Mouse (Mus musculus): ENCODE measurements around the gene Mettl26.

Mettl26 gene

DNA sequence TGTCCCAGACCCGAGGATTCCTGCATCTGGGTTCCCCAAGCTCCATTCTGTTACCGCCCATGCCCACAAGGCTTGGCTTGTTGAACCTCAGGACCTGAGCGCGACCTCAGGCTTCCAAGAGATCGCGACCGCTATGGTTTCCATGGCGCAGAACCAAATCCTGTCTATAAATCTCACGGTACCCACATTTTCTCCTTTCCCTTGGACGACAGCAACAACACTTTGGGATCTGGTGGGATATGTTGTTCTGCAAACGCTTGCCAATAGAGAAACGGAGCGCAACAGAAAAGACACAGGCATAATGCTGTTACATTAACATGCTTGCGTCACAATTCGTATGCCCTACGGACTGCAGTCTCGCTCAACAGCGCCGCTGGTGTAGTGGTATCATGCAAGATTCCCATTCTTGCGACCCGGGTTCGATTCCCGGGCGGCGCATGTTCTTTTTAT lies at the start of gene Mettl26:
Mettl26 (plus strand) TSS at position 354 of the 450 bp plus-strand sequence.
- peak; percentile 94 for DNase-seq (ENCODE audit: low spot score)

DNA sequence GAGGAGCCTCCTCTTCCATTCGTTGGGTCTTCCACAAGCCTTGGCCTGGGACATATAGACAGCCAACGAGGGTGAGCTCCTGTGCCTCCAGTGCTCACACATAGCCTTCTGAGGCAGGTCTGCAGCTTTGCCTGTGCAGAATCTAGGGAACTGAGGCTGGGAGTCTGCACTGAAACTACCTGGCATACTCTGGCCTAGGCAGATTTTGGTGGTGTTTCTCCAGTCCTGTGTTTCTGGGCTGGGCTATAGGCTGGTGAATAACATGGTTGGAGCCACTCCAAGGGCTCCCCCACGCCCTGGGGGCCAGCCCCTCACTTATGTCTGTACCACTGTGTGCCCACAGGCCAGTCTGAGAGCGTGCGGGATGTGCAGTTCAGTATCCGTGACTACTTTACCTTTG lies 49.6 kb upstream of the Mettl26 start:
- no peak for DNase-seq (ENCODE audit: low spot score)

DNA sequence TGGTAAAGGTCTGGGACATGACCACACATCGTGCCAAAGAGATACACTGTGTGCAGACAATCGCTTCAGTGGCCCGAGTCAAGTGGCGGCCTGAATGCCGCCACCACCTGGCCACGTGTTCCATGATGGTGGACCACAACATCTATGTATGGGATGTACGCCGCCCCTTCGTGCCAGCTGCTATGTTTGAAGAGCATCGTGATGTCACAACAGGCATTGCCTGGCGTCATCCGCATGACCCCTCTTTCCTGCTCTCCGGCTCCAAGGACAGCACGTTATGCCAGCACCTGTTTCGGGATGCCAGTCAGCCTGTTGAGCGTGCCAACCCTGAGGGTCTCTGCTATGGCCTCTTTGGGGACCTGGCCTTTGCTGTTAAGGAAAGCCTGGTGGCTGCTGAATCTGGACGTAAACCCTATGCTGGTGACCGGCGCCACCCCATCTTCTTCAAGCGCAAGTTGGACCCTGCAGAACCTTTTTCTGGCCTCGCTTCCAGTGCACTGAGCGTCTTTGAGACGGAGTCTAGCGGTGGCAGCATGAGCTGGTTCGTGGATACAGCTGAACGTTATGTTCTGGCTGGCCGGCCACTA lies 48.8 kb upstream of the Mettl26 start:
- DNase-seq (ENCODE audit: low spot score) = no peak

DNA sequence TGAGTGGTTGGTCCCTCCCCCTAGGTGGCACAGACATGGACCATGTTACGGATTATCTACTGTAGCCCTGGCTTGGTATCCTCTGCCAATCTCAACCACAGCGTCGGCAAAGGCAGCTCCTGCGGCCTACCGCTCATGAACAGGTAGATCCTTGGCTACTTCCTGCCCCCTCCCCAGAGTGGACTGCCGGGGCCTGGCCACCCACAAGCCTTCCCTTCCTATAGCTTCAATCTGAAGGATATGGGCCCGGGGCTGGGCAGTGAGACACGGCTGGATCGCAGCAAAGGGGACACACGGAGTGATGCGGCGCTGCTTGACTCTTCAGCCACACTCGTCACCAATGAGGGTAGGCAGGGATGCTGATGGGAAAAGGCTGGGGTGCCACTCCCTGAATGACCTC lies 47.9 kb upstream of the Mettl26 start:
- DNase-seq (ENCODE audit: low spot score) = no peak

DNA sequence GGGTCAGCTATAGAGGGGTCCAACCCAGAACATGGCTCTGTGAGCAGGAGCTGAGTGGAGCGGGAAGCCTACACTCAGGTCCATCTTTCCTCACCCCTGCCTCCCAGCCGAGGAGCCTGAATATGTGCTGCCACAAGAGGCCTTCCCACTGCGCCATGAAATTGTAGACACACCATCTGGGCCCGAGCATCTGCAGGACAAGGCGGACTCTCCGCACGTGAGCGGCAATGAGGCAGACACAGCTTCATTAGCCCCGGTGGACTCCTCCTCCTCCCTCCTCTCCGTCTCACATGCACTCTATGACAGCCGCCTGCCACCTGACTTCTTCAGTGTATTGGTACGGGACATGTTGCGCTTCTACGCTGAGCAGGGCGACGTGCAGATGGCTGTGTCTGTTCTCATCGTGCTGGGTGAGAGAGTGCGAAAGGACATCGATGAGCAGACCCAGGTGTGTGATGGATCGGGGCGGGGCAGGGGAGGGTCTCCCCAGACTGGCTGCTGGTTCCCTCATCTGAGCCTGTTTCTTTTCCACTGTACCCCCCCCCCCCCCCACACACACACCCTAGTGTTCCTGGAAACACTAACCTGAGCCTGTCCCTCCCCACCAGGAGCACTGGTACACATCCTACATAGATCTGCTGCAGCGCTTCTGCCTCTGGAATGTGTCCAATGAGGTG lies 47.2 kb upstream of the Mettl26 start:
- DNase-seq (ENCODE audit: low spot score) = no peak

DNA sequence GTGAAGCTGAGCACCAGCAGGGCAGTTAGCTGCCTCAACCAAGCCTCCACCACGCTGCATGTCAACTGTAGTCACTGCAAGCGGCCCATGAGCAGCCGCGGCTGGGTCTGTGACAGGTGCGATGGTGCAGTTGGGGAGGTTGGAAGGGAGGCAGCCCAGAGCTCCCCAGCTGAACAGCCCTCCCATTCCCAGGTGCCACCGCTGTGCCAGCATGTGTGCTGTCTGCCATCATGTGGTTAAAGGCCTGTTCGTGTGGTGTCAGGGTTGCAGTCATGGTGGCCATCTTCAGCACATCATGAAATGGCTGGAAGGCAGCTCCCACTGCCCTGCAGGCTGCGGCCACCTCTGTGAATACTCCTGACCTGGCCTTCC lies 46.7 kb upstream of the Mettl26 start:
- no peak for DNase-seq (ENCODE audit: low spot score)

DNA sequence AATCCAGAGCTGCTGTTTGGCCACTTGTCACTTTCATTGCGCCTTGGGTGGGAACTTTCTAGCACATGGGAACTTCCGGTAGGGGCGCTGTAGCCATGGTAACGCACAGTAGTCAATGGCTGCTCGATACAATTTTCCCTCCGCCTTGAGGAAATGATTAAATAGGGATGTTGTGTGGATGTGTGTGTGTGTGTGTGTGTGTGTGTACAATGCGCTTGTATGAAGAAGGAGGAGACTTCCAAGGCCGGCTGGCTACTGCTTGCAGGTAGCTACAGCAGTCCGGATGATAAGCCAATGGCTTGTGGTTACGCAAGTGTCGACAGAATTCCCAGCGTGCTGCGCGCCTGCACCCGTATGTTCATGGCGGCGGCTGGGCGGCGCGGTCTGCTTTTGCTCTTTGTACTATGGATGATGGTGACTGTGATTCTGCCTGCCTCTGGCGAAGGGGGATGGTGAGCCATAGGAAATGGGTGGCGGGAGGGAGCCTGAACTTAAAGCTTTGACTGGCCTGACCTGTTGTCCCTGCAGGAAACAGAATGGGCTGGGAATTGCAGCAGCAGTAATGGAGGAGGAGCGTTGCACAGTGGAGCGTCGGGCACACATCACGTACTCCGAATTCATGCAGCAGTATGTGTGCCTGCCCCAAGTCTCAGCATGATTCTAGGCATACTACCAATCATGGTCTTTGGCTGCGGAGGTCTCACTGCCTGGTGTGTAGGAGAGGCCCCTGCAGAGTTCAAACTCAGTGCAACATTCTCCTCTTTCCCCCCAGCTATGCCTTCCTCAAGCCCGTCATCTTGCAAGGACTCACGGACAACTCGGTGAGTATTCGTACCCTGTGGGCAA lies 45.9 kb upstream of the Mettl26 start, which contains the start of gene Jmjd8:
Jmjd8 (plus strand) TSS at position 156 of the 846 bp plus-strand sequence.
- DNase-seq (ENCODE audit: low spot score) = peak; percentile 73

DNA sequence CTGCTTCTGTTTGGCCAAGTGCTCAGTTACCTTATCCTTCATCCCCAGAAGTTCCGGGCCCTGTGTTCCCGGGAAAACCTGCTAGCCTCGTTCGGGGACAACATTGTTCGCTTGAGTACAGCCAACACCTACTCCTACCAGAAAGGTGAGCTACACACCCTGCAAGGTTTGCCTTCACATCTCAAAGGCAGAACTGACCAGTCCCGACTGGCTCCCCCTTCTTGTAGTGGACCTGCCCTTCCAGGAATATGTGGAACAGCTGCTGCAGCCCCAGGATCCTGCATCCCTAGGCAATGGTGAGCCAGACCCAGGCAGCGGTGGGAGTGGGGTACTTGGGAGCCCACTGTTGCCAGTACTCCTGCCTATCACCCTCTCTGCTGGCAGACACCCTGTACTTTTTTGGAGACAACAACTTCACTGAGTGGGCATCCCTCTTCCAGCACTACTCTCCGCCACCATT lies 45.3 kb upstream of the Mettl26 start:
- DNase-seq (ENCODE audit: low spot score) = no peak

DNA sequence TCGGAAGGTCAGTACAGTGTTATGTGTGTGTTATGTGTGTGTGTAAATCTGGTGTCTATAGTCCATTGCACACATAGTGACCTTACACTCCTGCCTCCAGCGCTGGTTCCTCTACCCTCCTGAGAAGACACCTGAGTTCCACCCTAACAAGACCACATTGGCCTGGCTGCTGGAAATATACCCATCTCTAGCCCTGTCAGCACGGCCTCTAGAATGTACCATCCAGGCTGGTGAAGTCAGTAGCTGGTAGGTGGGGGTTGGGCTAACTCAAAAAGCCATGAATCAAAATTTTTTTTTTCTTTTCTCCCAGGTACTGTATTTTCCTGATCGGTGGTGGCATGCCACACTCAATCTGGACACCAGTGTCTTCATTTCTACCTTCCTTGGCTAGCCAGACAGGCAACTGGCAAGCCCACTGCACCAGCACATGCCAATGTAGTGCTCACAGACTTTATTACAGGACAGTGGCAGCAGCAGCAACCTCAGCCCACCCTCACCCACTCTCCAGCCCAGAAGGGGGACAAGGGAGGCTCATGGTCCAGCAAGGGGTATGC lies 44.6 kb upstream of the Mettl26 start:
- no peak for DNase-seq (ENCODE audit: low spot score)

DNA sequence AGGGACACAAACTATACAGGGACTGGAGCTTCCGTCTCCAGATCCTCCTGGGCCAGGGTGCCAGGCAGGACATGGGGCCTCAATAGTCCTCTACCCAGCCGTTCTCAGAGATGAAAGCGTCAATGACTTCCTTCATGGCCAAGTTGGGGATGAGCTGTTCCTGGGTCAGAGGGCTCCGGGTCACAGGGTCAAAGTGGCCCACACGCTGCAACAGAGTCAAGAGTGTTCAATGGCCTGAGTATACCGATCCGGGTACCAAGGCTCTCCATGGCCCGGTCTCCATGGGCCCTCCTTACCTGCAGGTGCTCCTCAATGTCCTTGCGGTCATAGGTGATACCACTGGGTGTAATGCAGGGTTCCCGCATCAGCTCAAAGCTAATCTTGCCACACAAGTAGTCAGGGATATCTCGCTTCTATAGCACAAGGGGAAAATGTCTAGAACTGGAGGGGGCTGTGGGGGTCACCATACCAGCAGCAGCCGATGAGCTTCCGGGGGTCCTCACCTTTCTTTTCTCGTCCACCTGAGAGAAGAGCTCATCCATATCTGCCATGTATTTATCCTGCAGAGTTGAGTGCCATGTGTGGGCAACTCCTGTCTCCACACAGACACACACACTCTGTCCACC lies 44.0 kb upstream of the Mettl26 start:
- no peak for DNase-seq (ENCODE audit: low spot score)

DNA sequence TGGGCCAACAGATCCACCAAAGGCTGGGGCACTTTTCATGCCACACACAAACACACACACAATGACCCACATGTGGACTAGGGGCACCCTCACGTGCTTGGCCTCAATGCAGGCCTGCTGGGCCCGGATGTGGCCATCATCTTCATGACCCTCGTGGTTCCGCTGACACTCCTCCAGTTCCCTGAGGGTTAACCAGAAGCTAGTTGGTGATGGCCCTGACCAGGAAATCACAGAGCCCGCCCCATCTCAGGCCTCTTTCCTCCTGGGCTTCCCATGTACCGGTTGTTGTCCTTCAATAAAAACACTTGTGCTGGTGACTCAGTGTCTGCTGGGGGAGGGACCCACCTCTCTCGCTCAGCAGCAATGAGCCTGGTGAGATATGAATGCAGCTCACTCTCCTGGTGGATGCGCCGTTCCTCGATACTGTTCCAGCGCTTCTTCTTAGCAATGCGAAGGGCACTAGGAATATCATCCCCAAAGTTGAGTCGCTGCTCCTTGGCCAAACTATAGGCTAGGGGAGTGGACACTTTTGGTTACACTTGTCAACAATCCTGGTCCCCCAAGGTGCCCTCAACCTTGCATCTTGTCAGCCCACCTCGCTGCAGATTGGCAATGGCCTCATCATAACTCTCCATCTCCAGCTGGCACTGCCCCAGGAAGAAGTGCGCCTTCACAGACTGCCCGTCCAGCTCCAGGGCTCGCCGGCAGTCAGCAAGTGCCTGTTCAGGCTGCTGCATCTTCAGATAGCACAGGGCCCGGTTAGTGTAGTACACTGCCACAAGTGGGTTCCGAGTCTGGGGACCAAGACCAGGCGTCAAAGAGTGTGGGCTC lies 43.2 kb upstream of the Mettl26 start:
- DNase-seq (ENCODE audit: low spot score) = no peak

DNA sequence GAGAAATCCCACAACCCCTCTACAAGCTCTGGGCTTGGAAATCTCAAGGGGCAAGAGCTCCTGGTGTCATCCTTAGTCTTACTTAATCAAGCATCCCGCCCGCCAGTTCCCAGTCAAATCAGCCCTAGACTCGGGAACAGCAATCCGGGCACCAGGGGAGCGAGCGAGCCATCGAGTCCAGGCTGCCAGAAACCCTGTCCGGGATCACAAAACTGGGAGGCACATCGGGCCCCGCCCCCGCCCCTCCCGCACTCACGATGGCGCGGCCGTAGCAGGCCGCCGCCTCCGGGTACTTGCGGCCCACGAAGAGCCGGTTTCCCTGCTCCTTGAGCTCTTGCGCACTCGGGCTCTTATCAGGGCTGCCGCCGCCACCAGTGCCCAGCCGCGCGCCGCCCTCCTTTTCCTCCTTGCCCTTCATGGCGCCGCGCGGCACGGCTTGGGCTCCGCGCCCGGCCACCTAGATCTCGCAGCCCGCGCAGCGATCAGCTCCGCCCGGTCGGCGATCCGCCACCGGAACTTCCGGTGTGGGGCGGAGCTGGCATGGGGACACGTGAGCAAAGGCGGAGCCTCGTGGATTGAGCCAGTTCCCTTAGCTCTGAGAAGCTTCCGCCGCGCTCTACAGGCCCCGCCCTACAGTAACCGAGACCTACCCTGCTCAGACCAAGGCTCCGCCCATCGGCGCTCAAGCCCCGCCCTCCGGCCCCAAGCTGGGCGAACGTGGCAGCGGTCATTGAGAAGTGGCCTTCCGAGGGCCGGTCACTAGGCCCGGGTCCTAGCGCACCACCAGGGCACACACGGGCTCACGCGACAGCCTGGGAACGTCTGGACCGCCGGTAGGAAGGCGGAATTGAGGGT lies 42.2 kb upstream of the Mettl26 start:
- DNase-seq (ENCODE audit: low spot score) = peak; percentile 100

DNA sequence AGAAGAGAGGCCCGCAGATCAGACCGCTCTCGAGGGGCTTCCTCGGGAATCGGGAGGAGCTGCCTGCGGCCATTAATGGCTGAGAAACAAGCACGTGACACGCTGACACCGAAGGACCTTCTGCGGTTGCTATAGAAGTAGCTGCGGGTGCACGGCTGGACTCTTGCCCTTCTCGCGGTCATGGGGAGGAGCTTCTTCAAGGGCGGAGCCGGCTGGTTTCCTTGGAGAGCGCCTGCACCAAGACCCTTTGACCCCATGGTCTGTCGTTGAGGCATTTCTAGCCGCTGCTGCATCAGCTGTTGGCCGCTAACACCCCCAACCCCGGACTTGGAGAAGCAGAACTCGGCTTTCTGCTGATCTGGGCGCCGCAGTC lies 41.6 kb upstream of the Mettl26 start, which contains the start of gene Stub1:
Stub1 (minus strand) TSS at position 114 of the 373 bp plus-strand sequence.
- DNase-seq (ENCODE audit: low spot score) = peak; percentile 91

DNA sequence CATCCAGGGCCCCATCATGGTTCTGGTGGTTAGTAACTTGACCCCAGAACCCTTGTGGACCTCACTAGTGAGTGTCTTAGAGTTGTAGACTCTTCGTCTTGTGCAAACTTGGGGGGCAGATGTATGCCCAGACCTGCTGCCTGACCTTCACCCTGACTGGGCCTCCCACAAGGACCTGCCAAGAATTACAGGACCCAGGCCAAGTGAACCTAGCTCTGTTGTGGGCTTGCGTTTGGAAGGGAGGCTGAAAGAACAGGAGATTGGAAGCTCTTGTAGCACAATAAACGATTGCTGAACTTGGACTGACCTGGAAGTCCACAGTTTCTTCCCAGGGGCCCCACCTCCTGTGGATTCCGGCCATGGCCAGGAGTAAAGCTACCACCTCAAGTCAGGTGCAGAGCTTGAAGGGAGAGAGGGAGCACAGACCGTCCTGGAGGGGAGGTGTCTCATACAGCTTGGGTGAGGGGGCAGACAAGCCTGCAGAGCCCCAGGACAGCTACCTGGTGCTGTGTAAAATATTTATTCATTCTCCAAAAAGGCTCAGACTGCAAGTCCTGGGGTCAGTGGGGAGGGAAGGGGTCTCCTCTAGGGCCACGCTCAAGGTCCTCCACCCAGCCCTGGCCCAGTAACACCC lies 40.8 kb upstream of the Mettl26 start:
- peak; percentile 27 for DNase-seq (ENCODE audit: low spot score)

DNA sequence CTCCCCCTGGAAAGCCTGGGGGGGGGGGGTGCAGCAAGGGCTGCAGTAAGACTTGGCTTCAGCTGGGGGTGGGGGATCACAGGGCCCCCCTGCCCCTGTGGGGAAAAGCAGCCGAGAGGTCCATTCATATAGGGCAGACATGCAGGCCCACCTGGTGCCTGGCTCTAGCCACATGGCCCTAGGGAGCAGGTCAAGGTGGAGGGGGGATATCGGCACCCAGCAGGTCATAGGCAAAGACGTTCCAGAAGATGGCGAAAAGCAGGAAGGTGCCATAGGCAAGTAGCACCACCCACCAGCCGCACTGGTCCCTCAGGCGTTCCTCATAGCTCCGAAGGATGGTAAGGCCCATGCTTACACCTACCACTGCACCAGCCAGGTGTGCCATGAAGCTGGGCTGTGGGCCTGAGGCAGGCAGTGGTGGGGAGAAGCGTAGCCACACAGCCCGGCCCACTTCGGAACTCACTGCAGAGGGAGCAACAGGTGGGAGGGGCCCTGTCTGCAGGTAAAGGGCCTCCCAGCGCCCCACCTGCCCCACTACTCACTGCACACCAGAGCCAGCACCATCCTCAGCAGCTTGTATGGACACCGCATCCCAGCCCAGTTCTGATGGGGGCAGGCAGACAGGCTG lies 40.2 kb upstream of the Mettl26 start:
- DNase-seq (ENCODE audit: low spot score) = no peak

DNA sequence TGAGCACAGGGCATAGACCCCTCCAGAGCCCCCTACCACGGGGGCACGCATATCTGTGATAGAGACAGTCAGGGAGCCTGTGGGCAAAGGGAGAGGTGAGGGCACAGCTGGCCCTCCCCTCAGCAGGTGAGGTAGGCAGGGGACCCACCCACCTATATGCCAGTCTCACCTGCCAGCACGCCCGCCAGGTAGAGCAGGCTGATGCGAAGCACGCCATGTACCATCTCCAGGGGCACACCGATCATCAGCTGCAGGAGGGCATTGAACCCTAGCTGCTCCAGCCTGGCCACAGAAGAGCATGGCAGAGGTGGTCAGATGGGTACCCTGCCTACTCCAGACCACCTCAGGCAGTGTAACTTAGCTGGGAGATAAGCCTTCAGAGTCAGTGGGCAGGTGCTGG lies 39.6 kb upstream of the Mettl26 start:
- DNase-seq (ENCODE audit: low spot score) = no peak

DNA sequence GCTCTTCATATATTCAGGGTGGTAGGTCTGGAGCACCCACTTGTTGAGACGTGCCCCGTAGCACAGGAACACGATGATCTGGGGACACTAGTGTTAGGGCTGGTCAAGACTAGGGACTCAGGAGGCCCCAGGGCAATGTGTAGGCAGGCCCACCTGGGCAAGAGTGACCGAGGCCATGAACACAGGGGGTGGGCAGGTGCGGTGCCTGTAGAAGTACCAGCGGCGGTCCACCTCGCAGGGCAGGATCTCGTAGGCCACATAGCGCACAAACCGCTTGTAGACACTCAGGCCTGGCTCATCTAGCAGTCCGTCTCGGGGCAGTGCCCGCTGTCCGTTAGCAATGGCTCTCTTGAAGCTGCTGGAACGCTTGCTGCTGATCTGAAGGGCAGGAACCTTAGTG lies 39.1 kb upstream of the Mettl26 start:
- DNase-seq (ENCODE audit: low spot score) = no peak

DNA sequence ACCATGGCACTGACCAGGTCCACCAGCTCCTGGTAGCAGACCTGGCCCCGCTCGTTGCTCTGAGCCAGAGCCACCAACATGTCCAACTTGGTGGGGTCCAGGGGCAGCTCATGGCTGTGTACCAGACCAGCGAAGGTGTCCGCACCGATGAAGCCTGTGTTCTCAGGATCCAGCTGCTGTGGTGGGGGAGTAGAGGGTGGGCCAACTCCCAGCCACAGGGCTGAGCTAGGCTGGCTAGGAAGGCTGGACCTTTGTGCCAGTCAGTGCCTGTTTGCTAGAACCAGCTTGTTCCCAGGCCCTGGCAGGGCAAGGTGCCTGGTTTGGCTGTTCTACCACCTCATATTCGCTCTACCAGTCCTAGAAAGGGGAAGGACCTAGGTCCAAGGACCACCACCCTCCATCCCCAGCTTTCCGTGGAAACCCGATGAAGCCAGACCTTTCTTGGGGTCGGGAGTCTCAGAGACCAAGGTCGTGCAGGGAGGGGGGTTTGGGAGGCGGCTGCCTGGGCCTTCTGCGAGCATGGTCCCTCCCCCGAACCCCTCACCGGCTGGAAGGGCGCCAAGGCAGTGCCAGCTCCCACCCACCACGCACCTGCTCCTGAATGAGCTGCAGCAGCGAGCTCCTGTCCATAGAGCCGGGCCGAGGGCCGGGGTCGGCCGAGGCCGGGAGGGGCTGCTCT lies 38.3 kb upstream of the Mettl26 start:
- no peak for DNase-seq (ENCODE audit: low spot score)

DNA sequence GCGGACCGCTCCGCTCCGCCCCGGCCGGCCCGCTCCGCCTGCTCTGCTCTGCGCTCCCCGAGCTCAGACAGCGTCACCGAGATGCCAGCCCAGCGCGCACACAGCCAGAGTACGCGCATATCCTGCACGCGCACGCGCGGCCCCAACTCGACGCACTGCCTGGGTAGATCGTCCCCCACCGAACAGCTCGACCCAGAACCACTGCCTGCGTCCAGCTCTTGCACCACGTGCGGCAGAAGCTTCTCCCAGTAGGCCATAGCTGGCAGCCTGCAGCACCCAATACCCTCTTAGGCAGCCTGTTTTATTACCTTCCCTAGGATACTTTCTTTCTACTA lies 37.8 kb upstream of the Mettl26 start, which contains the start of gene Rhbdl1:
Rhbdl1 (minus strand) TSS at position 220 of the 335 bp plus-strand sequence.
- peak; percentile 43 for DNase-seq (ENCODE audit: low spot score)
